Mouse (Mus musculus) brain, embryonic 14.5 days (tissue): Measurements from ENCODE around the gene Noxa1. TPM values are rescaled to one million over a fixed set of nuclear protein-coding genes. Genes with fewer than 3 reads are reported as not detected.

Source experiments
- DNase-seq: peaks from one replicate; pipeline ENCODE4 v3.0.0-alpha.2; 2011; ENCODE audit warnings: low read depth
- CTCF ChIP-seq: fragments of 200-500 bp; IDR thresholded peaks from 2 replicates; pipeline ENCODE4 v1.5.1; 2012; ENCODE audit warnings: inconsistent platforms, mild to moderate bottlenecking, moderate library complexity, borderline replicate concordance; ENCODE audit not compliant: insufficient read depth, insufficient read length; ENCODE audit errors: extremely low read depth
- POLR2A ChIP-seq: fragments of 200-500 bp; IDR thresholded peaks from 2 replicates; pipeline ENCODE4 v1.6.1; 2012; ENCODE audit warnings: mild to moderate bottlenecking, inconsistent platforms, borderline replicate concordance; ENCODE audit not compliant: poor library complexity, insufficient read depth, insufficient read length, severe bottlenecking; ENCODE audit errors: extremely low read depth
- polyA plus RNA-seq: library from polyadenylated mRNA; depleted of rRNA; stranded (reverse); fragments of >200 nt; gene quantifications from 2 replicates; pipeline ENCODE4 v1.2.3, GENCODE M21; 2012

Noxa1 gene
- polyA plus RNA-seq, 1 experiment = 0.04 TPM

- TF ChIP-seq POLR2A (no peak), CTCF (no peak)
- no peak for DNase-seq
Observed at GRCm38 (mm10) chr2:25094785-25095108, 202 bp downstream of the Noxa1 start.

- no peak for DNase-seq
- TF ChIP-seq POLR2A (no peak), CTCF (no peak)
Observed at GRCm38 (mm10) chr2:25088636-25089035, 6.3 kb downstream of the Noxa1 start.

DNA sequence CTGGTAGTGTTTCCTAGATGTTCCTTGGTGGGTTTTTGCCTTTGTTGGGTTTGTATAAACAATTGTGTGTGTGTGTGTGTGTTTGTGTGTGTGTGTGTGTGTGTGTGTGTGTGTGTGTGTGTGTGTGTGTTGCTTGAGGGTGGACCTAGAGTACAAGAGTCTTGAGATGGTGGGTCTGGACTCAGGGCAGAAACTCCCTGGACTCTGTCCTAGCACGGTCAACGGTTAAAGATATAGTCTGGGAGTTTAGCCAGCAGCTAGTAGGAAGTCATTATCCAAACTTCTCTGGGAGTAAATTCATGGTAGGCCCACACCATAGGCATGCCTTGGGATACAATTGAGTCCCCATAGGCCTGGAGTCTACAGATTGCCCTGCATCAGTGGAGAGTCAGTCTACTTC is 7.1 kb downstream of the Noxa1 start:
- no peak for DNase-seq
- TF ChIP-seq POLR2A (no peak), CTCF (no peak)

DNA sequence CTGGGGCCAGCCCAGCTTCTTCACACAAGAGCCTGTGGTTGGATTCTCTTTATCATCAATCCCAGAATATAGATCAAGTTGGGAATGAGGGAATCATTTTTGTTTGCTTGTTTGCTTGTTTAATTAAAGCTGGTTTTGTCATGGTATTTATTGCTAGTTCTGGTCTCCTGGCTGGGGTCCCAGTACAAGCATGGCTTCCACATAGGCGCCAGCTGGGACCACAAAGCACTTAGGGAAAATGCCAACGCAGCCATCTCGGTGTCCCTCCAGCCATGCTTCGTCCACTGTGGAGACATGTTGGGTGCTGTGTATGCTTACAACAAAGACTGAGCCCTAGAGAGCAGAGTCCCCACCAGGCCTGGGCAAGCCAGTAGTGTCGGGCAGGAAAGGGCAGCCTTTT is 9.4 kb downstream of the Noxa1 start:
- DNase-seq = peak; percentile 20
- no peak for TF ChIP-seq POLR2A
- TF ChIP-seq CTCF = no peak

DNA sequence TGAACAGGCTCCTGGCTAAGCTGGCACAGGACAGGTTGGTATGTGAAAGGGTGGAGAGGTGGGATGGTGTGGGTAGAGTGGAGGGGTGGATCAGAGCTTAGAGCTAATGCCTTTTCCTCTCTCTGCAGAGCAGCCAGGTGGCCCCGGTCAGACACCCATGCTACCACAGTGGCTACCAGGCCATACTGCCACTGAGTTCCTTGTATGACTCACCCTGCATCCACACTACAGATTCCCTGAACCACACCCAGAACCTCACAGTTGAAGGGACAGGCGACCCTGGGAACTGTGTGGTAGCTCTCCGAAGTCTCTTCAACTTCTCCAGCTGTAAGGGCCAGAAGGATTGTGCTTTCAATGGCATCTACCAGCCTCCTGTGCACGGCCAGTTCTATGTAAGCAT is 11.3 kb downstream of the Noxa1 start:
- no peak for TF ChIP-seq CTCF
- no peak for TF ChIP-seq POLR2A
- DNase-seq = no peak

GRCm38 (mm10) chr2:25080076-25080475 is 14.9 kb downstream of the Noxa1 start, which contains the start of gene Entpd8:
Entpd8 (plus strand) TSS chr2:25080304.
- no peak for TF ChIP-seq CTCF
- TF ChIP-seq POLR2A = no peak
- DNase-seq = no peak

GRCm38 (mm10) chr2:25078967-25079366 is 16.0 kb downstream of the Noxa1 start:
- TF ChIP-seq POLR2A (no peak), CTCF (no peak)
- no peak for DNase-seq

DNA sequence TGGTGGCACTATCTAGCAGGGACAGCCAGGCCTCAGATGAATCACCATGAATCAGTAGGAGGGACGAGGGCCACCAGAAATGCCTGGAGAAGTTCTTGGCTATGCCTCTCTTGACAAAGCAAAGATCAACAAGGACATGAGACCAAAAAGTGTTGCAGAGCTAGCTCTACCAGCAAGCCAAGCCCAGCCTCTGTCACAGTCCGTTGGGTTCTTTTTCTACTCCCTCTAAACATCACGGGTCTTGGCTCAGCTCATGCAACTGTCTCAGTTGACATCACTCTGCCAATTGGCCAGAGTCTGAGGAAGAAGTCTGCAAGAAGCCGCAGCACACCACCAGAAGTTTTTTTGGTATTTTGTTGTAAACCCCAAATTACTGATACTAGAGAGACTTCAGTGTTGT is 19.4 kb downstream of the Noxa1 start:
- TF ChIP-seq POLR2A (no peak), CTCF (no peak)
- no peak for DNase-seq

DNA sequence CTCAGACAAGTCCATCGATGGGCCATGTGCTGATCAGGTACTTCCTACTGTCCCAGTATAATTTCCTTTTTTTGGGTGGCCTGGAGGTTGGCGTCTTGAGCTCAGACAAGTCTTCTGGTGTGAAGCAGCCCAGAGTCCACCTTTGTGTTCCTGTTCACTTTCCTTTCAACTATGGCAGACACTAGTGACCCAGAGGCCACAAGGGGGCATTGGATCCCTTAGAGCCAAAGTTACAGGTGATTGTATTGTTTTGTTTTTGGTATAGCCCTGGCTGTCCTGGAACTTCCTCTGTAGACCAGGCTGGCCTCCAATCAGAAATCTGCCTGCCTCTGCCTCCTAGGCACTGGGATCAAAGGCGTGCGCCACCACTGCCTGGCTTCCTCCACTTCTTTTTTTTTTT is 22.6 kb downstream of the Noxa1 start:
- no peak for TF ChIP-seq POLR2A
- TF ChIP-seq CTCF = no peak
- no peak for DNase-seq

GRCm38 (mm10) chr2:25069537-25069936 is 25.4 kb downstream of the Noxa1 start:
- TF ChIP-seq CTCF = no peak
- no peak for TF ChIP-seq POLR2A
- no peak for DNase-seq

DNA sequence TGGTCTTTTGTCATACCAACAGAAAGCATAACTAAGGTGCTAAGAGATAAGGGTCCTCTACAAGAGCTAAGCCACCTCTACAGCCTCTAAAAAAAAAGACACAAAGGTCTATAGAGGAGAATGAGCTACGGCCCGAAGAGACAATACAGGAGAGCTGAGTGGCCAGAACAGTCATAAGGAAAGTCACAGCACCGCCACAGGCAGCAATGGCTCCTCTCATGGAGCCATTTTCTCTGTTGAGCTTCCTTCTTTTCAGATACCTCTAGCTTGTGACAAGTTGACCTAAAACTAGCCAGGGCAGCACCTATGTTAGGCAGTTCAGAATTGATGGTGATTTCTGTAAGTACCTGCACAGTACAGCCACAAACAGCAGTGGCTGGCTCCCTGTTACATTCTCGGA is 28.4 kb downstream of the Noxa1 start:
- DNase-seq = no peak
- TF ChIP-seq CTCF = no peak
- TF ChIP-seq POLR2A = no peak

DNA sequence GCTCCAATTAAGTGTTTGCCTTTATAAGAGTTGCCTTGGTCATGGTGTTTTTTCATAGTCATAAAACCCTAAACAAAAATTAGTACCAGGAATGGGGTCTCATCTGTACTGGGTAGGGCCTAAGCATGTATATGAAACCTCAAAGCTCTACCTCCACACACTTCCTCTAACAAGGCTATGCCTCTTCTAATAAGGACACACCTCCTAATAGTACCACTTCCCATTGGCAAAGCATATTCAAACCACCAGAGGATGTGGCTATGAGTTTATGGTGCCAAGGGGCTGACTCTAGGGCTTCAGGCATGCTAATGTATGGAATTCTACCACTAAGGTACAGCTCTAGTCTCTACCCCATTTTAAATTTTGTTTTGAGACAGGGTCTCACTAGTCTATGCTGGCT is 29.4 kb downstream of the Noxa1 start:
- no peak for DNase-seq

GRCm38 (mm10) chr2:25064285-25064684 is 30.7 kb downstream of the Noxa1 start:
- DNase-seq = no peak
- TF ChIP-seq CTCF (no peak), POLR2A (no peak)

More for the DNA sequence above, 29.4 kb downstream of the Noxa1 start:
- no peak for TF ChIP-seq POLR2A
- TF ChIP-seq CTCF = no peak
